Mouse (Mus musculus) lung, postnatal 0 days (tissue): ENCODE measurements around the gene Mef2d.

ENCODE experiments used
- CTCF ChIP-seq: IDR thresholded peaks from 2 replicates; pipeline ENCODE4 v1.5.1; 2016; ENCODE audit warnings: antibody characterized with exemption, mild to moderate bottlenecking
- EP300 ChIP-seq: IDR thresholded peaks from 2 replicates; pipeline ENCODE4 v1.6.1; 2016; ENCODE audit warnings: antibody characterized with exemption, mild to moderate bottlenecking, control low read depth

DNA sequence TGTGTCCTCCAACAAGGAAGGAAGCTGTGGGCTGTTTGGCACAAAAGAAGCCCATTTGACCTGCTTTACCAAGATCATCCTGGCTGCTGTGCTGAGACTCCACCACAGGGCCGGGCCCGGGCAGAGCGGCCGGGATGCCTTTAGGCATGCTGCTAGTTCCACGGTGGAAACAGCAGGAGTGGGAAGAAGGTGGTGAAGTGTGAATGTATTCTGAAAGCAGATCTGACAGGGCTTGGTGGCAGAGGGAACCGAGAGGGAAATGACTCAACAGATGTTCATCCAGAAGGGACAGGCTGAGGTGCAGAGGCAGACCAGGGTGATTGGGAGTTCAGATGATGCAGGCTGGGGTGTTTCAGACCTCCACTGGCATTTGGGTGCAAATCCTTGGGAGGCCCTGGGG lies 44.5 kb upstream of the Mef2d start:
- TF ChIP-seq CTCF: no peak
- no peak for TF ChIP-seq EP300
